Mouse (Mus musculus) ES-E14 (cell line): ENCODE data around the gene Klb. TPM values are rescaled to one million over a fixed set of nuclear protein-coding genes. Genes with fewer than 3 reads are reported as not detected.
A peak's percentile ranks its signal among the peaks of the same experiment; 100 is the strongest.

Source experiments
- DNase-seq: peaks from one replicate; pipeline ENCODE4 v3.0.0-alpha.2; 2013; ENCODE audit warnings: low read depth, low spot score
- H3K27ac ChIP-seq: 2 replicates; pipeline ENCODE4 v1.5.1; 2012; ENCODE audit warnings: low read depth, mild to moderate bottlenecking, low read length, moderate library complexity, mixed read lengths; ENCODE audit not compliant: poor library complexity, insufficient read depth, severe bottlenecking
- H3K36me3 ChIP-seq: 2 replicates; pipeline ENCODE4 v1.6.1; 2012; ENCODE audit warnings: mild to moderate bottlenecking, low read length, moderate library complexity, mixed read lengths; ENCODE audit not compliant: control insufficient read depth, poor library complexity, insufficient read depth, severe bottlenecking
- H3K4me1 ChIP-seq, 2 experiments: fragments of 150-350 bp in 1 of 2; sonication (generic) in 1 of 2; 2 replicates each; pipeline ENCODE4 v1.6.1; 2012; ENCODE audit warnings: low read length in 2 of 2, mild to moderate bottlenecking in 1 of 2, mixed read lengths in 1 of 2; ENCODE audit not compliant: control insufficient read depth in 2 of 2, insufficient read depth in 2 of 2, poor library complexity in 1 of 2
- H3K4me3 ChIP-seq, 2 experiments: fragments of 150-350 bp in 1 of 2; sonication (generic) in 1 of 2; 2 replicates each; pipeline ENCODE4 v1.5.1; 2012; ENCODE audit warnings: low read length in 2 of 2, low read depth in 1 of 2, mild to moderate bottlenecking in 1 of 2, mixed read lengths in 1 of 2; ENCODE audit not compliant: insufficient read depth in 1 of 2, poor library complexity in 1 of 2, severe bottlenecking in 1 of 2
- H3K9ac ChIP-seq: 2 replicates; pipeline ENCODE4 v1.6.1; 2012; ENCODE audit warnings: low read depth, mild to moderate bottlenecking, low read length, mixed read lengths; ENCODE audit not compliant: poor library complexity, insufficient read depth, severe bottlenecking
- H3K9me3 ChIP-seq: fragments of 150-350 bp; sonication (generic); 2 replicates; pipeline ENCODE4 v1.6.1; 2012; ENCODE audit warnings: low read depth, mild to moderate bottlenecking, low read length; ENCODE audit not compliant: control insufficient read depth, insufficient read depth
- CHD2 ChIP-seq: IDR thresholded peaks from 2 replicates; pipeline ENCODE4 v1.6.1; 2014; ENCODE audit warnings: mild to moderate bottlenecking, low read depth, low read length, inconsistent platforms
- HCFC1 ChIP-seq: IDR thresholded peaks from 2 replicates; pipeline ENCODE4 v1.6.1; 2012; ENCODE audit warnings: low read length, inconsistent platforms, borderline replicate concordance; ENCODE audit not compliant: insufficient read depth
- MAFK ChIP-seq: IDR thresholded peaks from 2 replicates; pipeline ENCODE4 v1.6.1; 2014; ENCODE audit warnings: mild to moderate bottlenecking, low read depth, low read length, inconsistent platforms; ENCODE audit not compliant: insufficient read depth
- ZC3H11A ChIP-seq: IDR thresholded peaks from 2 replicates; pipeline ENCODE4 v1.6.1; 2012; ENCODE audit warnings: low read depth, mild to moderate bottlenecking, inconsistent platforms, low read length, borderline replicate concordance
- ZNF384 ChIP-seq: IDR thresholded peaks from 2 replicates; pipeline ENCODE4 v1.6.1; 2012; ENCODE audit warnings: low read depth, low read length, inconsistent platforms
- in situ Hi-C, 2 experiments: fragments of 600-800 bp; cut with MboI; formaldehyde crosslinking; loops; one replicate each; pipeline ENCODE4 v1.15.1; 2025; ENCODE audit warnings: low sequenced_read_pairs in 2 of 2, inconsistent platforms in 1 of 2; ENCODE audit not compliant: unreplicated experiment in 2 of 2
- total RNA-seq: library from RNA; depleted of rRNA; stranded (reverse); fragments of 300-350 nt; gene quantifications from 2 replicates; pipeline ENCODE4 v1.2.3, GENCODE M21; 2012

Klb gene
- total RNA-seq, 1 experiment: 3.6 TPM

GRCm38 (mm10) chr5:65326212-65326611 lies 21.9 kb upstream of the Klb start:
- TF ChIP-seq CHD2 (no peak), ZNF384 (no peak), HCFC1 (no peak), ZC3H11A (no peak), MAFK (no peak)
- Histone ChIP-seq H3K9ac (no peak overlapping the region), H3K36me3 (peaks cover 3% of the 10 kb centered on the region; the same call in 1 of the 2 replicates), H3K27ac (no peak overlapping the region), H3K4me1 (peaks cover 3 to 9% of the 10 kb centered on the region in 2 experiments; a peak in 1 of 4 replicates), H3K4me3 (no peak overlapping the region), H3K9me3 (no peaks in the 10 kb centered on the region)
- DNase-seq: no peak
- in situ Hi-C loops: no loop called here

- no peak for DNase-seq
- H3K9ac ChIP-seq: no peak overlapping the region
- H3K4me1 ChIP-seq: peaks cover 4% of the 10 kb centered on the region in 2 experiments; a peak in 2 of 4 replicates
- H3K9me3 ChIP-seq: no peaks in the 10 kb centered on the region
- no peak overlapping the region for H3K4me3 ChIP-seq
- H3K36me3 ChIP-seq: peaks cover 2% of the 10 kb centered on the region; the same call in 1 of the 2 replicates
- TF ChIP-seq HCFC1 (no peak), CHD2 (no peak), ZC3H11A (no peak)
- no peak overlapping the region for H3K27ac ChIP-seq
- in situ Hi-C loops: no loop called here
These were observed 18.1 kb upstream of the Klb start for GRCm38 (mm10) chr5:65329971-65330370.

GRCm38 (mm10) chr5:65334788-65335187 lies 13.3 kb upstream of the Klb start:
- Histone ChIP-seq H3K36me3 (peaks cover 2% of the 10 kb centered on the region; the same call in 1 of the 2 replicates), H3K4me3 (peak overlapping the region; percentile 82 to 96), H3K4me1 (peaks cover 2 to 6% of the 10 kb centered on the region in 2 experiments; a peak in 2 of 4 replicates), H3K9me3 (no peaks in the 10 kb centered on the region), H3K27ac (no peak overlapping the region), H3K9ac (peak overlapping the region; percentile 98)
- DNase-seq: no peak
- TF ChIP-seq MAFK: no peak
- no peak for TF ChIP-seq CHD2
- no peak for TF ChIP-seq ZNF384
- TF ChIP-seq HCFC1: no peak
- TF ChIP-seq ZC3H11A: no peak
- in situ Hi-C loops: no loop called here

GRCm38 (mm10) chr5:65335298-65336074 lies 12.6 kb upstream of the Klb start, which contains the start of gene Rfc1:
TSS of gene Rfc1 (minus strand) at chr5:65335670.
- in situ Hi-C loops: no loop called here
- TF ChIP-seq HCFC1 (peak; percentile 78), ZNF384 (no peak), ZC3H11A (no peak; the same call in 1 of the 2 replicates)
- H3K9ac ChIP-seq: peak within 1 kb of the TSS; percentile 98

GRCm38 (mm10) chr5:65336075-65336355 lies 12.1 kb upstream of the Klb start:
- TF ChIP-seq MAFK (no peak), ZNF384 (no peak), ZC3H11A (no peak), HCFC1 (no peak), CHD2 (no peak)
- no peak for DNase-seq
- H3K4me1 ChIP-seq: peaks cover 2 to 6% of the 10 kb centered on the region in 2 experiments; a peak in 2 of 4 replicates
- H3K4me3 ChIP-seq: peak overlapping the region; percentile 36 to 96; a peak in 3 of 4 replicates
- in situ Hi-C loops: no loop called here
- H3K9ac ChIP-seq: peak overlapping the region; percentile 68; the same call in 1 of the 2 replicates
- no peak overlapping the region; the same call in 1 of the 2 replicates for H3K27ac ChIP-seq
- peaks cover 2% of the 10 kb centered on the region; the same call in 1 of the 2 replicates for H3K36me3 ChIP-seq
- no peaks in the 10 kb centered on the region for H3K9me3 ChIP-seq

More at GRCm38 (mm10) chr5:65335298-65336074, 12.6 kb upstream of the Klb start, which contains the start of gene Rfc1:
- peaks cover 2% of the 10 kb centered on the region; the same call in 1 of the 2 replicates for H3K36me3 ChIP-seq
- H3K4me3 ChIP-seq: peak within 1 kb of the TSS; percentile 82 to 96
- peak within 1 kb of the TSS; percentile 51 for H3K27ac ChIP-seq
- no peaks in the 10 kb centered on the region for H3K9me3 ChIP-seq
- peak; percentile 91 for DNase-seq
- peaks cover 2 to 6% of the 10 kb centered on the region in 2 experiments; a peak in 2 of 4 replicates for H3K4me1 ChIP-seq
